Mouse (Mus musculus): ENCODE measurements around the gene Barhl1.

The Barhl1 gene

GRCm38 (mm10) chr2:28916513-28916865 lies at the start of gene Barhl1:
Gene Barhl1 (minus strand): TSS chr2:28916668.
- DNase-seq (ENCODE audit: low spot score in 2 of 2): no peak

GRCm38 (mm10) chr2:28963565-28963964 lies 47.1 kb upstream of the Barhl1 start:
- DNase-seq (ENCODE audit: low spot score in 2 of 2): no peak

GRCm38 (mm10) chr2:28961636-28962035 lies 45.2 kb upstream of the Barhl1 start:
- no peak for DNase-seq (ENCODE audit: low spot score in 2 of 2)

GRCm38 (mm10) chr2:28961024-28961585 lies 44.6 kb upstream of the Barhl1 start:
- no peak for DNase-seq (ENCODE audit: low spot score in 2 of 2)

- DNase-seq (ENCODE audit: low spot score in 2 of 2): no peak
Observed at GRCm38 (mm10) chr2:28956874-28957273, 40.4 kb upstream of the Barhl1 start.

GRCm38 (mm10) chr2:28954595-28954994 lies 38.1 kb upstream of the Barhl1 start:
- DNase-seq (ENCODE audit: low spot score in 2 of 2): no peak

- no peak for DNase-seq (ENCODE audit: low spot score in 2 of 2)
Observed at GRCm38 (mm10) chr2:28952981-28953380, 36.5 kb upstream of the Barhl1 start.

GRCm38 (mm10) chr2:28946312-28946711 lies 29.8 kb upstream of the Barhl1 start:
- no peak for DNase-seq (ENCODE audit: low spot score in 2 of 2)

- DNase-seq (ENCODE audit: low spot score in 2 of 2): no peak
Observed at GRCm38 (mm10) chr2:28945388-28945787, 28.9 kb upstream of the Barhl1 start.

GRCm38 (mm10) chr2:28943666-28944516 lies 27.4 kb upstream of the Barhl1 start:
- no peak for DNase-seq (ENCODE audit: low spot score in 2 of 2)

GRCm38 (mm10) chr2:28938997-28939396 lies 22.5 kb upstream of the Barhl1 start:
- no peak for DNase-seq (ENCODE audit: low spot score in 2 of 2)

- DNase-seq (ENCODE audit: low spot score in 2 of 2): no peak
Observed at GRCm38 (mm10) chr2:28930571-28930970, 14.1 kb upstream of the Barhl1 start.

GRCm38 (mm10) chr2:28923912-28924311 lies 7.4 kb upstream of the Barhl1 start:
- peak; percentile 16 to 74 for DNase-seq (ENCODE audit: low spot score in 2 of 2)

- no peak for DNase-seq (ENCODE audit: low spot score in 2 of 2)
Observed at GRCm38 (mm10) chr2:28919001-28919400, 2.5 kb upstream of the Barhl1 start.

- DNase-seq (ENCODE audit: low spot score in 2 of 2): no peak
Observed at GRCm38 (mm10) chr2:28917518-28918361, 1.3 kb upstream of the Barhl1 start.

GRCm38 (mm10) chr2:28917156-28917517 lies 669 bp upstream of the Barhl1 start:
- no peak for DNase-seq (ENCODE audit: low spot score in 2 of 2)

GRCm38 (mm10) chr2:28915768-28916512 lies 528 bp downstream of the Barhl1 start:
- peak; percentile 58 to 82 for DNase-seq (ENCODE audit: low spot score in 2 of 2)

- DNase-seq (ENCODE audit: low spot score in 2 of 2): no peak
Observed at GRCm38 (mm10) chr2:28915104-28915738, 1.2 kb downstream of the Barhl1 start.

GRCm38 (mm10) chr2:28914121-28914520 lies 2.3 kb downstream of the Barhl1 start:
- DNase-seq (ENCODE audit: low spot score in 2 of 2): no peak

GRCm38 (mm10) chr2:28912961-28913360 lies 3.5 kb downstream of the Barhl1 start:
- no peak for DNase-seq (ENCODE audit: low spot score in 2 of 2)

- no peak for DNase-seq (ENCODE audit: low spot score in 2 of 2)
Observed at GRCm38 (mm10) chr2:28912039-28912700, 4.3 kb downstream of the Barhl1 start.
